Mouse (Mus musculus) neural tube, embryonic 14.5 days (tissue): ENCODE results near the gene Dyrk1a. TPM values are rescaled to one million over a fixed set of nuclear protein-coding genes. Genes with fewer than 3 reads are reported as not detected.

Experiments used
- ATAC-seq: fragments of 200-750 bp; cut with Nextera tagmentation; 2 replicates; pipeline ENCODE4 v1.8.0; 2017; ENCODE audit warnings: low read depth, mild to moderate bottlenecking, moderate TSS enrichment, moderate library complexity
- H3K27ac ChIP-seq: fragments of 300-500 bp; sonication (generic); 2 replicates; pipeline ENCODE4 v1.5.1; 2014; ENCODE audit warnings: low read depth, mild to moderate bottlenecking, control low read depth, low read length, moderate library complexity, mixed read lengths
- H3K27me3 ChIP-seq: fragments of 300-500 bp; sonication (generic); 2 replicates; pipeline ENCODE4 v1.6.1; 2014; ENCODE audit warnings: low read length; ENCODE audit not compliant: control insufficient read depth, insufficient read depth
- H3K36me3 ChIP-seq: fragments of 300-500 bp; sonication (generic); 2 replicates; pipeline ENCODE4 v1.6.1; 2014; ENCODE audit warnings: low read length, mixed read lengths; ENCODE audit not compliant: control insufficient read depth, insufficient read depth
- H3K4me1 ChIP-seq: fragments of 300-500 bp; sonication (generic); 2 replicates; pipeline ENCODE4 v1.6.1; 2014; ENCODE audit warnings: low read length; ENCODE audit not compliant: control insufficient read depth, insufficient read depth
- H3K4me2 ChIP-seq: fragments of 300-500 bp; sonication (generic); 2 replicates; pipeline ENCODE4 v1.6.1; 2014; ENCODE audit warnings: mild to moderate bottlenecking, low read depth, low read length, control low read depth
- H3K4me3 ChIP-seq: fragments of 300-500 bp; sonication (generic); 2 replicates; pipeline ENCODE4 v1.5.1; 2014; ENCODE audit warnings: low read depth, low read length, control low read depth, mixed read lengths
- H3K9ac ChIP-seq: fragments of 300-500 bp; sonication (generic); replicated peaks from 2 replicates; pipeline ENCODE4 v1.6.1; 2014; ENCODE audit warnings: low read depth, mild to moderate bottlenecking, control low read depth, low read length, mixed read lengths
- H3K9me3 ChIP-seq: fragments of 300-500 bp; sonication (generic); 2 replicates; pipeline ENCODE4 v1.6.1; 2016; ENCODE audit warnings: low read length; ENCODE audit not compliant: control insufficient read depth
- WGBS: fragments of 180-500 bp; shearing (Covaris S2); extraction: QIAGEN DNeasy Blood & Tissue Kit; methylation state at CpG from one replicate; pipeline ENCODE4 v1.1.7; 2014; 5-methylcytosine and 5-hydroxymethylcytosine counted together
- polyA plus RNA-seq: library from polyadenylated mRNA; unstranded; fragments of >200 nt; fragmentation: Nextera tagmentation; extraction: Ambion mirVana; gene quantifications from 2 replicates; pipeline ENCODE4 v1.2.1, GENCODE M21; 2014

The Dyrk1a gene
- polyA plus RNA-seq, 1 experiment from 2014 or later: 15.9 TPM

DNA sequence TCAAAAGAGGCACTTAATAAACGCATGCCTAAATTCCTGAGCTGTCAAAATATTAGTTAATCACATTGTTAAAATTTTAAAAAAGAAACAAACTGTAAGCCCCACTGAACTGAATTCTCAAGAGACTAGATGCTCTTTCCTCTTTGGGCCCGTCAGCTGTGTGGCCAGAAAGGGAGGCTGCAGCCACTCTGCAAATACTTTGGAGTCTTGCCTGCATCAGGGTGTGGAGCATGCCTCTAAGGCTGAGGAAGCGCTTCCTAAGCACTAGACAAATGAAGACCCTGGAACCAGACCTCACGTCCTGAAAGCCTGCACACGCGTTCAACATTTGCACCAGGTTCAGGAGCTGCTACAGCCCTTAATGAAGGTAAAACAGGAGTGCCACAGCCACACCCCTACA lies 36.1 kb upstream of the Dyrk1a start:
- Histone ChIP-seq H3K9ac (no peak overlapping the region), H3K4me1 (no peaks in the 10 kb centered on the region), H3K27me3 (no peaks in the 10 kb centered on the region), H3K4me3 (no peak overlapping the region), H3K9me3 (no peaks in the 10 kb centered on the region), H3K4me2 (no peak overlapping the region), H3K36me3 (no peaks in the 10 kb centered on the region), H3K27ac (no peak overlapping the region)
- no peak for ATAC-seq
- 83% methylated on average over 6 of the region's 6 CpGs for WGBS

DNA sequence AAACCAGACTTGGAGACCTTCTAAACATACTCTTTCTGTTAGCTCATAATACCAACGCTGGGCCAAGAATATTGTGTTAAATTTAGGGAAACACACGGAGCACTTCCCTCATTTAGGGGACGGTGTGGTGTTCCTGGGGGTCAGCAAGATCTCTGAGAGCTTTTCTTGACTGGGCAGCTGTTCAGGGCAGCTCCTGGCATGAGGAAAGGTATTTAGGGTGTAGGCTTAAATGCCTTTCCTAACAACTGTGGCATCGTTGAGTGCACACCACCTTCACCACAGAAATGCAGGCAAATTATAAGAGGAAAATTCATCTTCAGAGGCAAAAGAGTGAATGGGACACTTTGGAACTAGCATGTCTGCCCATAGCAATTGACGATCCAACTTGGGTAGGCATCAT lies 34.1 kb upstream of the Dyrk1a start:
- Histone ChIP-seq H3K27ac (no peak overlapping the region), H3K9ac (no peak overlapping the region), H3K4me3 (no peak overlapping the region), H3K4me1 (no peaks in the 10 kb centered on the region), H3K36me3 (no peaks in the 10 kb centered on the region), H3K4me2 (no peak overlapping the region), H3K9me3 (no peaks in the 10 kb centered on the region), H3K27me3 (no peaks in the 10 kb centered on the region)
- no peak for ATAC-seq
- WGBS: 91% methylated on average over 5 of the region's 5 CpGs

DNA sequence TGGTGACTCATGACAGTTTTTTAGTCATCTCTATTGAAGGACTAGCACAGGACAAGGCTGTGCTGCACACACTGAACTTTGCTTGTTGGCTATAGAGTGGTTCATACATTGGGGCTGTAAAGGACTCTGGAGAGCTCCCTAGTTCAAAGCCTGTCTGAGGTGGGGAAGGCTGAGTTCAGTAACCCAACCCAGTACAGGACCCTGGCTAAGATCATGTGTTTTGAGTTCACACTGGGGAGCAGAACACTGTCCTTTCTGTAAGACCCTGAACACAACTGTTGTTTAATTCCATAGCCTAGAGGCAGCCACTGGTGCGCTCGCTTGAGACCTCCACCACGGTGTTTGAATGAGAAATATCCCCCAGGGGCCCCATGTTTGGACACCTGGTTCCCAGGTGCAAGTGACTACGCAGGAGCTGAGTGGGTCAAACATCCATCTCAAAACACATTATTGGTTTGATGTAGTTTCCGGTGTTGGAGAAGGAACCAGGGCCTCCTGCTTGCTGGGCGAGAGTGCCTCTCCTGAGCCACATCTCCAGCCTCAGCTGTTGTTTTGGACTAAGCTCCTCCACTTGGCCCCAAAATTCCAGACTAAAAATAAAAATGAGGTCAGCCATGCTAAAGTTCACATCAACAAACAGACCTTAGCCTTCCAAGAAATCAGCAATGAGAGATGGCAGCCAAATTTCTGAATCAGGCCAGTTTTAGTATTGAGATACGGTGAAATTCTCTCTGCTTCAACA lies 33.2 kb upstream of the Dyrk1a start:
- no peak overlapping the region for H3K9ac ChIP-seq
- no peak overlapping the region for H3K4me3 ChIP-seq
- H3K4me2 ChIP-seq: no peak overlapping the region
- WGBS: 59% methylated on average over 7 of the region's 7 CpGs
- H3K27ac ChIP-seq: no peak overlapping the region
- no peaks in the 10 kb centered on the region for H3K27me3 ChIP-seq
- ATAC-seq: no peak
- no peaks in the 10 kb centered on the region for H3K9me3 ChIP-seq
- H3K36me3 ChIP-seq: no peaks in the 10 kb centered on the region
- no peaks in the 10 kb centered on the region for H3K4me1 ChIP-seq

DNA sequence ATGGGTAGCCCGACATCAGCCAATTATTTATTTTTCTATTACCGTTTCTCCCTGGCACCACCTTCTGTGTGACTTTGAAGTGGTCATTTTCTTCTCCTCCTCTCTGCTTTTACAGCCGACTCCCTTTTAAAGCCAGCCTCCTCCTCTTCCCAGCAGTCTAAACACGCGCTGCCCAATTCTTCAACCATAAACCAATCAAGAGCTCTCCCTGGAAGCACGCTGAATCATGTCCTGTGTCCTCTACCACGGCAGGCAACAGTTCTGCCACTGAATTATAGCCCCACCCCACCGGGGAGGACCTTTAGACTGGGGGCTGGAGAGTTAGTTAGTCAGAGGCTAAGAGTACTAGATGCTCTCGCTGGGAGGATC lies 32.7 kb upstream of the Dyrk1a start:
- H3K4me2 ChIP-seq: no peak overlapping the region
- H3K9ac ChIP-seq: no peak overlapping the region
- H3K9me3 ChIP-seq: no peaks in the 10 kb centered on the region
- WGBS: 9% methylated on average over 9 of the region's 9 CpGs
- H3K36me3 ChIP-seq: no peaks in the 10 kb centered on the region
- no peak for ATAC-seq
- H3K27ac ChIP-seq: no peak overlapping the region
- no peaks in the 10 kb centered on the region for H3K4me1 ChIP-seq
- H3K27me3 ChIP-seq: no peaks in the 10 kb centered on the region
- H3K4me3 ChIP-seq: no peak overlapping the region

DNA sequence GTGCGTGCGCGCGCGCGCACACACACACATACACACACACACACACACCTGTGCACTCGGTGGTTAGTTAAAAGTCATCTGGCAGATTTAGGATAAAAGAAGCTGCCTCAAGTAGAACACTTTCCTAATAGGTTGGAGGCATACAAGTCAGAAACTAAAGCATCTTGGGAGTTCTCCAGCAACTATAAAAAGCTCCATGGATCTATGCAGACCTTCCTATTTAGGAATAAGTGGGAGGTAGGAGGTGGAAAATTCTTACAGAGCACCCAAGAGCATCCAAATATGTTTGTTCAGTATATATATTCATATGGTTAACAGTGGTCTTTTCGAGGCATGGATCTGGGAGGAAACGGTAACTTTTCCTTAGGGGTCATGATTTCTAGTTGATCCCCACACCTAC lies 29.7 kb upstream of the Dyrk1a start:
- WGBS: 95% methylated on average over 9 of the region's 9 CpGs
- Histone ChIP-seq H3K4me2 (no peak overlapping the region), H3K27me3 (no peaks in the 10 kb centered on the region), H3K4me3 (no peak overlapping the region), H3K36me3 (no peaks in the 10 kb centered on the region), H3K27ac (no peak overlapping the region), H3K9me3 (no peaks in the 10 kb centered on the region), H3K4me1 (no peaks in the 10 kb centered on the region), H3K9ac (no peak overlapping the region)
- no peak for ATAC-seq

DNA sequence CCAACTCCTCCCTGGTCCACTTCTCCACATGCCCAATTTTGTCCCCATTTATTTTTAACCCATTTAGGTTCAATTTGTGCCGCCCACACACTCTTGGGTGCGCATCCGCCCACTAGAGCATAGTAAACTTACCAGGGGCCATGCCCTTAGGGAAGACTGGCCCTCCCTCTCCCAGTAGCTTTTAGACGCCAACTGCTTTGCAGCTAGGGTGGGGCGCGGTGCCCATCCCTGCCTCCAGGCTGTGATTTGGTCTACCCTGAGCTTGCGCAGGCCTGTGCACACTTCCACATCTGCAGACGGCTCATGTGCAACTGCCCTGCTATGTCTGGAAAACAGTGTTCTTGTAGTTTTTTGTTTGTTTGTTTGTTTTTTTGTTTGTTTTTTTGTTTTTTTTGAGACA lies 26.9 kb upstream of the Dyrk1a start:
- no peaks in the 10 kb centered on the region for H3K27me3 ChIP-seq
- H3K4me1 ChIP-seq: no peaks in the 10 kb centered on the region
- H3K4me2 ChIP-seq: no peak overlapping the region
- H3K27ac ChIP-seq: no peak overlapping the region
- no peak overlapping the region for H3K9ac ChIP-seq
- no peaks in the 10 kb centered on the region for H3K36me3 ChIP-seq
- WGBS: 90% methylated on average over 8 of the region's 8 CpGs
- no peak overlapping the region for H3K4me3 ChIP-seq
- no peak for ATAC-seq
- H3K9me3 ChIP-seq: no peaks in the 10 kb centered on the region

DNA sequence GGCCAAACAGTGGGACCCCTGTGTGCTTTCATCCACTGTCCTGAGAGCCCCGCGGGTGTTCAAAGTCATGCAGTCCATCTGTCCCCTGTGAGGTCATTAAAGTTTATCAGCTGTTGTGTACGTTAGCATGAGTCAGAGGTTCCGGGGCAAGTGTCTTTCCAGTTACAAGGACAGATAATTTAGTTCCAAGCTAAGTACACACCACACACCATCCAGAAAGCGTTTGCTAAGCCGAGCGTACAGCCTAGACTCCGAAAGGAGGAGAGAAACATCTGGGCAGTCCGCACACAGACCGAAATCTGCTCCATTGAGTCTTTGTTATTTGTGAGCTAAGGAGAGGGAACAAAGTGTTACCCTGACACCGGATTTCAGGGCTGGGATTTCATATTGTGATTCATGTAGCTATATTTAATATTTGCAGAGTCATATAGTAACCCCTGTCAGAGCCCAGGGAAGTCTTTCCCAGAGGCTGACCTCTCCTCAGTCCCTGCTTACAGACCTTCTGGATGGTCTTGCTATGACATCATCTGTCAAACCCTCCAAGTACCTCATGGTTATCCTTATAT lies 25.2 kb upstream of the Dyrk1a start:
- Histone ChIP-seq H3K4me1 (no peaks in the 10 kb centered on the region), H3K27me3 (no peaks in the 10 kb centered on the region)

DNA sequence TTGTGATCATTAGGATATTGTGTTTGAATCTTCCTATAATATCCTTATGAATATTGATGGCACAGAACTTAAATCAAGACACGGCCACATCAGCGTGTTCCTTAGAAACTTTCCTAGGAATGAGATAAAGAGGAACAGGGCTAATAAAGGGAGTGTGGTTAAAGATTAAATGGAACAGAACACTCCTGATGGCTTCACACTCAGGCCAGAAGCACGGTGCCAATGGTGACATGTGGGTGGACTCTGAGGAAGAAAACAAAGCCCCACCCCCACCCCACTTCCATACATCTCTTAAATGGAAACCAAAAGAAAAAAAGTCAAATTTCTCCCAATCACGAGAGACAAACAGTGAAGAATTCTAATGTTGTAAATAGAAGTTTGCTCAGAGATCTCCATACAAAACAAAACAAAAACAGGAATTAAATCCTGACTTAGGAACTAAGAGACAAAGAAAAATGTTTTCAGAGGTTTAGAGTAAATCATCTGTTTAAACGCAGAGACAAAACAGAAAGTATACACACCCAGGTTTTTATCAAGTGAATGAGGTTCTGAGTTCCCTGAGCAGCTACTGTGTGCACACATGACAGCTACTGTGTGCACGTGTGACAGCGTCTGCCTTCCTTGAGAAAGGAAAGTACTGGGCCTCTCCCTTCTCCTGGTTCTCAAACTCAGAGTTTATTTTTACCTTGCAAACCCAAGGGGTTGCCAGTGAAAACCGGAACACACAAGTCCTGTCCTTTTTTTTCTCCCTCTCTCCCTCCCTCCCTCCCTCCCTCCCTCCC lies 23.8 kb upstream of the Dyrk1a start:
- Histone ChIP-seq H3K36me3 (no peaks in the 10 kb centered on the region), H3K27me3 (no peaks in the 10 kb centered on the region), H3K4me1 (no peaks in the 10 kb centered on the region), H3K4me3 (no peak overlapping the region), H3K9me3 (no peaks in the 10 kb centered on the region), H3K4me2 (no peak overlapping the region), H3K9ac (no peak overlapping the region), H3K27ac (no peak overlapping the region)
- 58% methylated on average over 8 of the region's 8 CpGs for WGBS
- ATAC-seq: no peak

More for the DNA sequence above, 25.2 kb upstream of the Dyrk1a start:
- Histone ChIP-seq H3K27ac (no peak overlapping the region), H3K9ac (no peak overlapping the region), H3K4me3 (no peak overlapping the region), H3K36me3 (no peaks in the 10 kb centered on the region), H3K4me2 (no peak overlapping the region), H3K9me3 (no peaks in the 10 kb centered on the region)
- 49% methylated on average over 11 of the region's 11 CpGs for WGBS
- no peak for ATAC-seq

DNA sequence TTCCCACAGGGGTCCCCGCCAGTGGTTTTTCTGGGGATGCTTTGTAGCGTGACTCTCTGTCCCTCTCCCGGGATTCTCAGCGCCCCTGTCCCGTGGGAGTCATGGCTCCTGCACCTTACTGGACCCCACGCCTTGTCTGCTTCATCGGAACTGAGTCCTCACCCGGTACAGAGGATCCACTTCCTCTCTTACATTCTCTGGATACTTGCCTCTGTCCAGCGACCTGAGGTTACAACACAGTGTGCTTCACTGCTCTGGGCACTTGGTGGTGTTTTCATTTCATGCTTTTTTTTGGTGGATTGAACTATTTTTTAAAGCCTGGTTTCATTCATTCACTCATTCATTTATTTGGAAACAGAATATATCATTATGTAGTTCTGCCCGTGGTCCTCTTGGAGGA lies 20.0 kb upstream of the Dyrk1a start:
- ATAC-seq: no peak
- H3K36me3 ChIP-seq: no peaks in the 10 kb centered on the region
- no peak overlapping the region for H3K9ac ChIP-seq
- H3K27ac ChIP-seq: no peak overlapping the region
- no peak overlapping the region for H3K4me2 ChIP-seq
- no peaks in the 10 kb centered on the region for H3K4me1 ChIP-seq
- H3K27me3 ChIP-seq: no peaks in the 10 kb centered on the region
- no peaks in the 10 kb centered on the region for H3K9me3 ChIP-seq
- WGBS: 81% methylated on average over 10 of the region's 10 CpGs
- H3K4me3 ChIP-seq: no peak overlapping the region
